In the genomic region with DNA sequence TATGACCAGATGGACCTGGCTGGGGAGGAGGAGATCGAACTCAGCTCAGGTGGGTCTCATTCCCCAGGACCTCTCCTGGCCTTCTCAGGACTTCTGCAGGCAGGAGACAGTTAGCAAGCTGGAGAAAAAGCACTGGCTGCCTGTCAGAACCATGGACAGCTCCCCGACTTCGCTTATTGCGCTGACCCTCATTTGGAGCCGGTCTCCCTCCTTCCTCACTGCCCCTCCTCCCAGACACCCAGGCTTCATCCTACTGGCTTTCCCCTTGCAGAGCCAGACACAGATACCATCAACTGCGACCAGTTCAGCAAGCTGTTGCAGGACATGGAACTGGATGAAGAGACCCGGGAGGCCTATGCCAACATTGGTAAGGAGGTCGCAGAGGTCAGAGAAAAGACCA, we compare ENCODE assay signal across 9 mouse cellular contexts. TPM values are rescaled to one million over a fixed set of nuclear protein-coding genes. Genes with fewer than 3 reads are reported as not detected.
DNase-seq lines count a peak whose midpoint lies in the region; ATAC-seq lines count a peak whose summit lies in the region.
"Had no signal": no experiment of that assay in that cellular context is flagged by ENCODE, and none has a peak within 500 bp of the region (broad histone marks: within the 10 kb centered on the region; RNA-seq: fewer than 3 reads in every experiment).

No protein-coding gene starts in this region.

- no peaks in the 10 kb centered on the region for H3K4me1 ChIP-seq in forebrain, embryonic 14.5 days (ENCODE audit: control insufficient read depth, insufficient read depth, low read length)
- H3K4me1 ChIP-seq in forebrain, embryonic 16.5 days (replicated peaks; ENCODE audit: control insufficient read depth, insufficient read depth, low read length) = no peaks in the 10 kb centered on the region
- no peaks in the 10 kb centered on the region for H3K4me1 ChIP-seq in limb, embryonic 10.5 days

- no peaks in the 10 kb centered on the region for H3K36me3 ChIP-seq in forebrain, embryonic 14.5 days (ENCODE audit: control insufficient read depth, insufficient read depth, low read length)
- H3K36me3 ChIP-seq in forebrain, embryonic 16.5 days (ENCODE audit: control insufficient read depth, insufficient read depth) = no peaks in the 10 kb centered on the region
- no peaks in the 10 kb centered on the region for H3K36me3 ChIP-seq in limb, embryonic 10.5 days

- H3K27ac ChIP-seq in forebrain, embryonic 14.5 days (ENCODE audit: low read depth, low read length) = no peak overlapping the region
- no peak overlapping the region for H3K27ac ChIP-seq in forebrain, embryonic 16.5 days (ENCODE audit: low read length)
- H3K27ac ChIP-seq in limb, embryonic 10.5 days = no peak overlapping the region

- intact Hi-C loops in left cerebral cortex, postnatal 36 days (cut with DNase I) = no loop called here

- H3K27me3 ChIP-seq in forebrain, embryonic 14.5 days (replicated peaks; ENCODE audit: control insufficient read depth, insufficient read depth, low read length) = no peaks in the 10 kb centered on the region
- no peaks in the 10 kb centered on the region for H3K27me3 ChIP-seq in forebrain, embryonic 16.5 days (replicated peaks; ENCODE audit: control insufficient read depth, insufficient read depth, low read length)
- H3K27me3 ChIP-seq in limb, embryonic 10.5 days (ENCODE audit: low read depth, poor library complexity, severe bottlenecking) = peaks cover 9% of the 10 kb centered on the region; the same call in 1 of the 2 replicates
- H3K27me3 ChIP-seq: CH12.LX had no signal

- H3K4me3 ChIP-seq in forebrain, embryonic 14.5 days (ENCODE audit: low read depth, low read length) = no peak overlapping the region
- no peak overlapping the region for H3K4me3 ChIP-seq in forebrain, embryonic 16.5 days (replicated peaks; ENCODE audit: low read length)
- H3K4me3 ChIP-seq in limb, embryonic 10.5 days = no peak overlapping the region

- 21% methylated on average over 8 of the region's 8 CpGs for WGBS in forebrain, embryonic 14.5 days
- 16% methylated on average over 8 of the region's 8 CpGs for WGBS in forebrain, embryonic 16.5 days
- WGBS in limb, embryonic 10.5 days = 11% methylated on average over 8 of the region's 8 CpGs

- no peaks in the 10 kb centered on the region for H3K9me3 ChIP-seq in forebrain, embryonic 14.5 days (replicated peaks; ENCODE audit: control insufficient read depth, low read length)
- no peaks in the 10 kb centered on the region for H3K9me3 ChIP-seq in forebrain, embryonic 16.5 days (ENCODE audit: control insufficient read depth, low read length)
- no peaks in the 10 kb centered on the region for H3K9me3 ChIP-seq in limb, embryonic 10.5 days (replicated peaks)

- H3K4me2 ChIP-seq in forebrain, embryonic 14.5 days (ENCODE audit: low read length) = no peak overlapping the region
- no peak overlapping the region for H3K4me2 ChIP-seq in forebrain, embryonic 16.5 days (ENCODE audit: low read length)

- peak; percentile 18 for DNase-seq in forebrain, embryonic 14.5 days (ENCODE audit: low spot score)
- DNase-seq in urinary bladder, postnatal 14 days (ENCODE audit: low spot score) = peak; percentile 36
- no peak for DNase-seq in urinary bladder, postnatal 10 days (ENCODE audit: low spot score)
- peak; percentile 87 for DNase-seq in limb, embryonic 10.5 days (ENCODE audit: low spot score)
- DNase-seq in retina, postnatal 1 day = peak; percentile 69
- no peak for DNase-seq in left cerebral cortex, postnatal 36 days (ENCODE audit: low spot score in 2 of 2)
- DNase-seq in right cerebral cortex, adult 18-20 months = no peak

- H3K9ac ChIP-seq in forebrain, embryonic 14.5 days (ENCODE audit: low read length) = no peak overlapping the region
- H3K9ac ChIP-seq in forebrain, embryonic 16.5 days (replicated peaks; ENCODE audit: low read depth, low read length) = no peak overlapping the region

- no peak for ATAC-seq in forebrain, embryonic 14.5 days
- ATAC-seq in forebrain, embryonic 16.5 days = no peak

RNA-seq across cellular contexts. Expression of gene Ciita, which starts 22.0 kb away (rescaled TPM):
- polyA plus RNA-seq in forebrain, embryonic 14.5 days (2014; fragmentation: Nextera tagmentation; extraction: Ambion mirVana) = 0.12 and 0.15 TPM in 2 replicates
- polyA plus RNA-seq in forebrain, embryonic 16.5 days (2015; fragmentation: Nextera tagmentation; extraction: Ambion mirVana) = 0.41 and 0.49 TPM in 2 replicates
- polyA plus RNA-seq in limb, embryonic 10.5 days (2016; fragmentation: Nextera tagmentation; extraction: Ambion mirVana) = 0.09 and 0.19 TPM in 2 replicates
- under 1 TPM in 1 of 2 experiments, not detected in 1; 0.14 TPM for total RNA-seq in left cerebral cortex, postnatal 36 days (2021)

RNA-seq across cellular contexts. Expression of gene Dexi, which starts 41.0 kb away (rescaled TPM):
- 16.9 and 21.6 TPM in 2 replicates for polyA plus RNA-seq in forebrain, embryonic 14.5 days (2014; fragmentation: Nextera tagmentation; extraction: Ambion mirVana)
- polyA plus RNA-seq in forebrain, embryonic 16.5 days (2015; fragmentation: Nextera tagmentation; extraction: Ambion mirVana) = 14.8 and 14.9 TPM in 2 replicates
- 17.4 and 20.5 TPM in 2 replicates for polyA plus RNA-seq in limb, embryonic 10.5 days (2016; fragmentation: Nextera tagmentation; extraction: Ambion mirVana)
- total RNA-seq in left cerebral cortex, postnatal 36 days (2021) = 10 to 100 TPM; 65.3 TPM

RNA-seq across cellular contexts. Expression of gene Clec16a, which starts 43.3 kb away (rescaled TPM):
- 50.2 and 65.6 TPM in 2 replicates for polyA plus RNA-seq in forebrain, embryonic 14.5 days (2014; fragmentation: Nextera tagmentation; extraction: Ambion mirVana)
- 69.0 and 72.8 TPM in 2 replicates for polyA plus RNA-seq in forebrain, embryonic 16.5 days (2015; fragmentation: Nextera tagmentation; extraction: Ambion mirVana)
- polyA plus RNA-seq in limb, embryonic 10.5 days (2016; fragmentation: Nextera tagmentation; extraction: Ambion mirVana) = 26.8 and 27.0 TPM in 2 replicates
- total RNA-seq in left cerebral cortex, postnatal 36 days (2021) = 10 to 100 TPM; 92.4 to 97.8 TPM

RNA-seq across cellular contexts. Expression of gene Tvp23a, which starts 54.7 kb away (rescaled TPM):
- polyA plus RNA-seq in forebrain, embryonic 14.5 days (2014; fragmentation: Nextera tagmentation; extraction: Ambion mirVana) = 38.9 and 45.8 TPM in 2 replicates
- polyA plus RNA-seq in forebrain, embryonic 16.5 days (2015; fragmentation: Nextera tagmentation; extraction: Ambion mirVana) = 60.3 and 60.6 TPM in 2 replicates
- polyA plus RNA-seq in limb, embryonic 10.5 days (2016; fragmentation: Nextera tagmentation; extraction: Ambion mirVana) = 15.9 and 22.7 TPM in 2 replicates
- 10 to 100 TPM; 29.8 to 32.2 TPM for total RNA-seq in left cerebral cortex, postnatal 36 days (2021)

Comparison
In these comparisons a context has a peak if more than half of its experiments do, and no peak if none do; other contexts are left out.
1. DNase-seq: peak in forebrain, embryonic 14.5 days (single experiment), urinary bladder, postnatal 14 days (single experiment), limb, embryonic 10.5 days (single experiment) and retina, postnatal 1 day (single experiment); none in urinary bladder, postnatal 10 days (single experiment), left cerebral cortex, postnatal 36 days (0 of 2) and right cerebral cortex, adult 18-20 months (single experiment).